Mouse (Mus musculus) ovary, adult 18-20 months (tissue): ENCODE measurements at regions not wholly inside any gene's neighbourhood (a gene's known extent, or its start where the extent isn't known, plus 50 kb on each side); places are given as distances from the start of the nearest gene placed in this dataset.
"Not testable (repeated sequence)": the region's sequence is repeated elsewhere in the genome, so short reads cannot be mapped to it uniquely, and the experiment has no call there.

Source experiments
- DNase-seq: peaks from one replicate; pipeline ENCODE4 v3.0.0; 2022; ENCODE audit warnings: low spot score, mixed read lengths

GRCm38 (mm10) chr10:15321480-15321879 is 603.5 kb upstream of the Gje1 start:
- no peak for DNase-seq

- no peak for DNase-seq
Observed at GRCm38 (mm10) chr10:15317017-15317607, 599.1 kb upstream of the Gje1 start.

- no peak for DNase-seq
Observed at GRCm38 (mm10) chr10:15310650-15311049, 592.6 kb upstream of the Gje1 start.

- DNase-seq: no peak
Observed at GRCm38 (mm10) chr10:15305811-15306473, 587.9 kb upstream of the Gje1 start.

GRCm38 (mm10) chr10:15300199-15301085 is 582.4 kb upstream of the Gje1 start:
- DNase-seq: peak; percentile 57

GRCm38 (mm10) chr10:15299331-15300198 is 581.6 kb upstream of the Gje1 start:
- no peak for DNase-seq

GRCm38 (mm10) chr10:15297257-15297656 is 579.2 kb upstream of the Gje1 start:
- no peak for DNase-seq

GRCm38 (mm10) chr10:15294125-15294524 is 576.1 kb upstream of the Gje1 start:
- no peak for DNase-seq

- DNase-seq: not testable (repeated sequence)
Observed at GRCm38 (mm10) chr10:15263337-15263736, 545.3 kb upstream of the Gje1 start.

GRCm38 (mm10) chr10:15262282-15262681 is 544.3 kb upstream of the Gje1 start:
- not testable (repeated sequence) for DNase-seq

GRCm38 (mm10) chr10:15249402-15250086 is 531.5 kb upstream of the Gje1 start:
- no peak for DNase-seq

- no peak for DNase-seq
Observed at GRCm38 (mm10) chr10:15248899-15249298, 530.9 kb upstream of the Gje1 start.

- no peak for DNase-seq
Observed at GRCm38 (mm10) chr10:15244376-15245262, 526.6 kb upstream of the Gje1 start.

- no peak for DNase-seq
Observed at GRCm38 (mm10) chr10:15243460-15243859, 525.4 kb upstream of the Gje1 start.

- no peak for DNase-seq
Observed at GRCm38 (mm10) chr10:15218883-15219282, 500.9 kb upstream of the Gje1 start.

GRCm38 (mm10) chr10:15179585-15179984 is 461.6 kb upstream of the Gje1 start:
- DNase-seq: no peak

- no peak for DNase-seq
Observed at GRCm38 (mm10) chr10:15174421-15174820, 456.4 kb upstream of the Gje1 start.

- DNase-seq: no peak
Observed at GRCm38 (mm10) chr10:15172558-15172957, 454.5 kb upstream of the Gje1 start.

GRCm38 (mm10) chr10:15140703-15141102 is 422.7 kb upstream of the Gje1 start:
- DNase-seq: no peak
